Mouse (Mus musculus): ENCODE results near the gene 4930402H24Rik. TPM values are rescaled to one million over a fixed set of nuclear protein-coding genes. Genes with fewer than 3 reads are reported as not detected.

The 4930402H24Rik gene
- polyA plus RNA-seq, 1 experiment from 2014 or later: 28.2 TPM

- no peaks in the 10 kb centered on the region for H3K27me3 ChIP-seq (ENCODE audit: insufficient read depth, low read length)
Measured at GRCm38 (mm10) chr2:130789039-130789438, 117.2 kb downstream of the 4930402H24Rik start.

DNA sequence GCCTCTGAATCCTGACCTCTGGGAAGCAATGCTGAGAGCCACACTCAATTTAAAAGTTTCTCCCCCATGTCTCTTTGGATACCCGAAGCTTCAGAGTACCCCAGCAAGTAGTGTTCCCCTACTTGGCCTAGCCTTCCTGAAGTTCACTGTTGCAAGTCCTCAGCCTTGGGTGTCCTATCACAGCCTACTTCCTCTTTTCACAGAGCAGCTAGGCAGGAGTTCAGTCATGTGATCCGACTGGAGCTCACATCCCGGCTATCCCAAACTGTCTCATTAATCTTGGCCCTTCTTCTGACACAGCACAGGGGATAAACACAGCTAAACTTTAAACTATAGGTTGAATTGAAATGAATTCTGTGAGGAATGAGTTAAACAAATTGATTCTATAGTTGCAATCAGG, 121.3 kb downstream of the 4930402H24Rik start:
- no peak overlapping the region for H3K4me3 ChIP-seq (ENCODE audit: low read depth, low read length)
- no peaks in the 10 kb centered on the region for H3K9me3 ChIP-seq (ENCODE audit: low read depth, low read length)
- ATAC-seq (ENCODE audit: insufficient read depth) (no peak), DNase-seq (no peak)
- no peaks in the 10 kb centered on the region for H3K27me3 ChIP-seq (ENCODE audit: insufficient read depth, low read length)
- H3K9ac ChIP-seq: no peak overlapping the region
- 52% methylated on average over 3 of the region's 3 CpGs for WGBS
- no peaks in the 10 kb centered on the region for H3K4me1 ChIP-seq (ENCODE audit: insufficient read depth)
- no peak for TF ChIP-seq CTCF (IDR thresholded peaks at IDR 0.05; ENCODE audit: low read depth)
- H3K4me2 ChIP-seq: no peak overlapping the region
- H3K36me3 ChIP-seq (ENCODE audit: insufficient read depth): peaks cover 47% of the 10 kb centered on the region
- H3K27ac ChIP-seq (ENCODE audit: low read depth): no peak overlapping the region

More at GRCm38 (mm10) chr2:130789039-130789438, 117.2 kb downstream of the 4930402H24Rik start:
- ATAC-seq (ENCODE audit: insufficient read depth) (no peak), DNase-seq (no peak)
- Histone ChIP-seq H3K27ac (ENCODE audit: low read depth) (no peak overlapping the region), H3K9me3 (ENCODE audit: low read depth, low read length) (no peaks in the 10 kb centered on the region), H3K36me3 (ENCODE audit: insufficient read depth) (peaks cover 36% of the 10 kb centered on the region), H3K9ac (no peak overlapping the region), H3K4me2 (no peak overlapping the region), H3K4me1 (ENCODE audit: insufficient read depth) (no peaks in the 10 kb centered on the region), H3K4me3 (ENCODE audit: low read depth, low read length) (no peak overlapping the region)
- TF ChIP-seq CTCF (IDR thresholded peaks at IDR 0.05; ENCODE audit: low read depth): no peak
- WGBS: 82% methylated on average over 8 of the region's 8 CpGs

GRCm38 (mm10) chr2:130780615-130781303, 125.4 kb downstream of the 4930402H24Rik start:
- Histone ChIP-seq H3K4me3 (ENCODE audit: low read depth, low read length) (no peak overlapping the region), H3K4me1 (ENCODE audit: insufficient read depth) (no peaks in the 10 kb centered on the region)
- TF ChIP-seq CTCF (IDR thresholded peaks at IDR 0.05; ENCODE audit: low read depth): no peak

DNA sequence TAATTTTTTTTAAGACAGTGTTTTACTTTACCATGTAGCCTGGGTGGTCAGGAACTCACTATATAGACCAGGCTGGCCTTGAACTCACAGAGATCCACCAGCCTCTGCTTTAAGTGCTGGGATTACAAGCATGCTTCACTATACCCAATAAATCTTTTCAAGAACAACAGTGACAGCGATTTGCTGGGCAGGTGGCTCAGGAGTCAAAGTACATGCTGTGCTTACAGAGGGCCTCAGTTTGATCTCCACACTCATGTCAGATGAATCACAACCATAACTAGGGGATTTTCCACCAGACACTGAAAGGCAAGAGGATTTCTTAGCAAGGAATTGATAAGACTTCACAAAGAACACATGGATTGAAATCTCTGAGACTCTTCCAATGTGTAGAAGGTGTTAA, 126.3 kb downstream of the 4930402H24Rik start:
- DNase-seq: no peak
- ATAC-seq (ENCODE audit: insufficient read depth): no peak
- WGBS: 73% methylated on average over 1 of the region's 1 CpGs
- Histone ChIP-seq H3K27ac (ENCODE audit: low read depth) (no peak overlapping the region), H3K4me3 (ENCODE audit: low read depth, low read length) (no peak overlapping the region), H3K27me3 (ENCODE audit: insufficient read depth, low read length) (no peaks in the 10 kb centered on the region), H3K36me3 (ENCODE audit: insufficient read depth) (peaks cover 48% of the 10 kb centered on the region), H3K4me1 (ENCODE audit: insufficient read depth) (no peaks in the 10 kb centered on the region), H3K9me3 (ENCODE audit: low read depth, low read length) (no peaks in the 10 kb centered on the region), H3K4me2 (no peak overlapping the region), H3K9ac (no peak overlapping the region)
- no peak for TF ChIP-seq CTCF (IDR thresholded peaks at IDR 0.05; ENCODE audit: low read depth)

More at GRCm38 (mm10) chr2:130780615-130781303, 125.4 kb downstream of the 4930402H24Rik start:
- DNase-seq (peak; percentile 24), ATAC-seq (ENCODE audit: insufficient read depth) (peak; percentile 60)
- Histone ChIP-seq H3K9me3 (ENCODE audit: low read depth, low read length) (no peaks in the 10 kb centered on the region), H3K27ac (ENCODE audit: low read depth) (no peak overlapping the region), H3K27me3 (ENCODE audit: insufficient read depth, low read length) (no peaks in the 10 kb centered on the region), H3K36me3 (ENCODE audit: insufficient read depth) (peaks cover 49% of the 10 kb centered on the region), H3K4me2 (no peak overlapping the region), H3K9ac (no peak overlapping the region)
- 28% methylated on average over 2 of the region's 2 CpGs for WGBS

DNA sequence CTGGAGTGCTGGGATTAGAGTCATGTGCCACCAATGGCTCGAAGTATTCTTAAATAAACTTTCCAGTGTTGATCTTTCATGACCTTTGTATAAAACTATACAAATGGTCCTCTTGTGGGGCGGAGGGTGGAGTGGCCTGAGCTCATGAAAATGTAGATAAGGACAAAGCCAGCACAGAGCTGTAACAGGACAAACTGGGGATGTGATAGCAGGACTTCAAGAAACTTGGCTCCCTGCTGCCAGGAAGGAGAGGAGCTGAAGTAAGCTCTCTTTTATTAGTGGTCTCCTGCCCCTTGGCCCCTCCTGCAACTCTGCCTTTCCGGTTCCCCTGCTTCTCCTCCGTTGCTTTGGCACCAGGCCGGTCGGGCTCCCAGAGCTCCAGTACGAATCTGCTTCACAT, 129.6 kb downstream of the 4930402H24Rik start:
- H3K9ac ChIP-seq: no peak overlapping the region
- no peak for TF ChIP-seq CTCF (IDR thresholded peaks at IDR 0.05; ENCODE audit: low read depth)
- no peak overlapping the region for H3K27ac ChIP-seq (ENCODE audit: low read depth)
- H3K27me3 ChIP-seq (ENCODE audit: insufficient read depth, low read length): no peaks in the 10 kb centered on the region
- 59% methylated on average over 7 of the region's 7 CpGs for WGBS
- H3K36me3 ChIP-seq (ENCODE audit: insufficient read depth): peaks cover 34% of the 10 kb centered on the region; the same call in 1 of the 2 replicates
- H3K4me2 ChIP-seq: no peak overlapping the region
- no peaks in the 10 kb centered on the region for H3K9me3 ChIP-seq (ENCODE audit: low read depth, low read length)
- no peak overlapping the region for H3K4me3 ChIP-seq (ENCODE audit: low read depth, low read length)
- H3K4me1 ChIP-seq (ENCODE audit: insufficient read depth): no peaks in the 10 kb centered on the region
- no peak for DNase-seq
- no peak for ATAC-seq (ENCODE audit: insufficient read depth)

- ATAC-seq (ENCODE audit: insufficient read depth): no peak
- 45% methylated on average over 2 of the region's 2 CpGs for WGBS
Measured at GRCm38 (mm10) chr2:130767483-130767882, 138.7 kb downstream of the 4930402H24Rik start.

GRCm38 (mm10) chr2:130765396-130765795, 140.8 kb downstream of the 4930402H24Rik start:
- 83% methylated on average over 3 of the region's 3 CpGs for WGBS
- Histone ChIP-seq H3K4me1 (ENCODE audit: insufficient read depth) (no peaks in the 10 kb centered on the region), H3K9ac (no peak overlapping the region), H3K27me3 (ENCODE audit: insufficient read depth, low read length) (no peaks in the 10 kb centered on the region), H3K4me3 (ENCODE audit: low read depth, low read length) (no peak overlapping the region), H3K27ac (ENCODE audit: low read depth) (no peak overlapping the region), H3K36me3 (ENCODE audit: insufficient read depth) (peaks cover 62% of the 10 kb centered on the region; the same call in 1 of the 2 replicates), H3K4me2 (no peak overlapping the region), H3K9me3 (ENCODE audit: low read depth, low read length) (no peaks in the 10 kb centered on the region)
- ATAC-seq (ENCODE audit: insufficient read depth) (no peak), DNase-seq (no peak)
- TF ChIP-seq CTCF (IDR thresholded peaks at IDR 0.05; ENCODE audit: low read depth): no peak

More at GRCm38 (mm10) chr2:130767483-130767882, 138.7 kb downstream of the 4930402H24Rik start:
- Histone ChIP-seq H3K4me2 (no peak overlapping the region), H3K9me3 (ENCODE audit: low read depth, low read length) (no peaks in the 10 kb centered on the region), H3K9ac (no peak overlapping the region), H3K27me3 (ENCODE audit: insufficient read depth, low read length) (no peaks in the 10 kb centered on the region), H3K27ac (ENCODE audit: low read depth) (no peak overlapping the region), H3K4me1 (ENCODE audit: insufficient read depth) (no peaks in the 10 kb centered on the region), H3K4me3 (ENCODE audit: low read depth, low read length) (no peak overlapping the region), H3K36me3 (ENCODE audit: insufficient read depth) (peaks cover 61% of the 10 kb centered on the region)
- peak; percentile 4 for DNase-seq
- peak; percentile 31; the same call in 1 of the 2 replicates for TF ChIP-seq CTCF (IDR thresholded peaks at IDR 0.05; ENCODE audit: low read depth)
